Mouse (Mus musculus) spleen, adult 2 months (tissue): ENCODE data around the gene 4933428G20Rik.

ENCODE experiments used
- CTCF ChIP-seq: fragments of 200-500 bp; IDR thresholded peaks from 2 replicates; pipeline ENCODE4 v1.5.1; 2011; ENCODE audit warnings: mild to moderate bottlenecking, inconsistent platforms; ENCODE audit not compliant: insufficient read depth, insufficient read length, insufficient replicate concordance; ENCODE audit errors: extremely low read depth
- POLR2A ChIP-seq: fragments of 200-500 bp; IDR thresholded peaks from 2 replicates; pipeline ENCODE4 v1.6.1; 2011; ENCODE audit warnings: low read depth, low read length, inconsistent platforms

GRCm38 (mm10) chr11:97502383-97502782 is 2.2 kb upstream of the 4933428G20Rik start:
- TF ChIP-seq CTCF (no peak), POLR2A (no peak)
